Mouse (Mus musculus): Measurements from ENCODE around the gene Entr1. TPM values are rescaled to one million over a fixed set of nuclear protein-coding genes. Genes with fewer than 3 reads are reported as not detected.
A peak's percentile ranks its signal among the peaks of the same experiment; 100 is the strongest.

Entr1 gene
- polyA plus RNA-seq (2016; fragmentation: Nextera tagmentation; extraction: Ambion mirVana) = 179 and 188 TPM in 2 replicates

- Histone ChIP-seq H3K4me3 (peak within 1 kb of the TSS; percentile 75), H3K27ac (peak within 1 kb of the TSS; percentile 64), H3K4me1 (peaks cover 22% of the 10 kb centered on the region), H3K9me3 (replicated peaks) (no peaks in the 10 kb centered on the region), H3K9ac (peak within 1 kb of the TSS; percentile 92), H3K36me3 (peaks cover 75% of the 10 kb centered on the region), H3K27me3 (no peaks in the 10 kb centered on the region), H3K4me2 (replicated peaks) (peak within 1 kb of the TSS; percentile 96)
- ATAC-seq (ENCODE audit: low FRiP score) = peak; percentile 92
- WGBS = under 1% methylated on average over 57 of the region's 60 CpGs
Observed at GRCm38 (mm10) chr2:26389154-26389690, at the start of gene Entr1, which contains the start of gene Pmpca. TSS of gene Entr1 (minus strand) at chr2:26389316. TSS of gene Pmpca (plus strand) at chr2:26389339.

GRCm38 (mm10) chr2:26438373-26438772, 49.3 kb upstream of the Entr1 start:
- H3K27ac ChIP-seq = no peak overlapping the region
- H3K27me3 ChIP-seq = no peaks in the 10 kb centered on the region
- peaks cover 71% of the 10 kb centered on the region for H3K36me3 ChIP-seq
- H3K4me1 ChIP-seq = peaks cover 19% of the 10 kb centered on the region
- no peak overlapping the region for H3K4me2 ChIP-seq (replicated peaks)
- H3K9me3 ChIP-seq (replicated peaks) = no peaks in the 10 kb centered on the region
- ATAC-seq (ENCODE audit: low FRiP score) = no peak
- WGBS = 88% methylated on average over 7 of the region's 7 CpGs
- no peak overlapping the region for H3K4me3 ChIP-seq
- no peak overlapping the region for H3K9ac ChIP-seq

- H3K9ac ChIP-seq = peak overlapping the region; percentile 27; the same call in 1 of the 2 replicates
- 88% methylated on average over 4 of the region's 4 CpGs for WGBS
Observed at GRCm38 (mm10) chr2:26437221-26437620, 48.1 kb upstream of the Entr1 start.

GRCm38 (mm10) chr2:26434791-26435572, 45.9 kb upstream of the Entr1 start:
- H3K27me3 ChIP-seq = no peaks in the 10 kb centered on the region
- no peaks in the 10 kb centered on the region for H3K9me3 ChIP-seq (replicated peaks)
- no peak overlapping the region for H3K4me2 ChIP-seq (replicated peaks)
- H3K9ac ChIP-seq = no peak overlapping the region
- no peak for ATAC-seq (ENCODE audit: low FRiP score)
- H3K4me1 ChIP-seq = peaks cover 15% of the 10 kb centered on the region
- H3K27ac ChIP-seq = no peak overlapping the region
- no peak overlapping the region for H3K4me3 ChIP-seq
- peaks cover 75% of the 10 kb centered on the region for H3K36me3 ChIP-seq
- WGBS = 92% methylated on average over 7 of the region's 7 CpGs

More at GRCm38 (mm10) chr2:26437221-26437620, 48.1 kb upstream of the Entr1 start:
- Histone ChIP-seq H3K27ac (no peak overlapping the region), H3K4me3 (no peak overlapping the region), H3K27me3 (no peaks in the 10 kb centered on the region), H3K4me1 (peaks cover 15% of the 10 kb centered on the region), H3K9me3 (replicated peaks) (no peaks in the 10 kb centered on the region), H3K36me3 (peaks cover 81% of the 10 kb centered on the region), H3K4me2 (replicated peaks) (no peak overlapping the region)
- ATAC-seq (ENCODE audit: low FRiP score) = no peak

GRCm38 (mm10) chr2:26429851-26430250, 40.7 kb upstream of the Entr1 start:
- no peak overlapping the region for H3K4me2 ChIP-seq (replicated peaks)
- no peak overlapping the region for H3K9ac ChIP-seq
- no peak overlapping the region for H3K27ac ChIP-seq
- peaks cover 3% of the 10 kb centered on the region; the same call in 1 of the 2 replicates for H3K4me1 ChIP-seq
- H3K9me3 ChIP-seq (replicated peaks) = no peaks in the 10 kb centered on the region
- H3K27me3 ChIP-seq = no peaks in the 10 kb centered on the region
- H3K4me3 ChIP-seq = no peak overlapping the region
- 91% methylated on average over 5 of the region's 5 CpGs for WGBS
- no peak for ATAC-seq (ENCODE audit: low FRiP score)
- peaks cover 83% of the 10 kb centered on the region for H3K36me3 ChIP-seq

- Histone ChIP-seq H3K9ac (no peak overlapping the region), H3K4me2 (replicated peaks) (no peak overlapping the region), H3K4me3 (no peak overlapping the region), H3K27ac (no peak overlapping the region), H3K4me1 (no peaks in the 10 kb centered on the region), H3K9me3 (replicated peaks) (no peaks in the 10 kb centered on the region), H3K27me3 (no peaks in the 10 kb centered on the region), H3K36me3 (peaks cover 97% of the 10 kb centered on the region)
- no peak for ATAC-seq (ENCODE audit: low FRiP score)
- WGBS = 95% methylated on average over 2 of the region's 2 CpGs
Observed at GRCm38 (mm10) chr2:26424541-26424940, 35.4 kb upstream of the Entr1 start.

- H3K4me1 ChIP-seq = no peaks in the 10 kb centered on the region
- H3K9ac ChIP-seq = no peak overlapping the region
- H3K4me3 ChIP-seq = no peak overlapping the region
- no peaks in the 10 kb centered on the region for H3K27me3 ChIP-seq
- H3K9me3 ChIP-seq (replicated peaks) = no peaks in the 10 kb centered on the region
- no peak for ATAC-seq (ENCODE audit: low FRiP score)
- 95% methylated on average over 1 of the region's 1 CpGs for WGBS
- H3K4me2 ChIP-seq (replicated peaks) = no peak overlapping the region
- no peak overlapping the region for H3K27ac ChIP-seq
- peaks cover 96% of the 10 kb centered on the region for H3K36me3 ChIP-seq
Observed at GRCm38 (mm10) chr2:26423086-26423485, 34.0 kb upstream of the Entr1 start.

- no peak for ATAC-seq (ENCODE audit: low FRiP score)
- no peaks in the 10 kb centered on the region for H3K27me3 ChIP-seq
- H3K4me2 ChIP-seq (replicated peaks) = no peak overlapping the region
- H3K9me3 ChIP-seq (replicated peaks) = no peaks in the 10 kb centered on the region
- WGBS = 96% methylated on average over 2 of the region's 2 CpGs
- H3K4me1 ChIP-seq = no peaks in the 10 kb centered on the region
- H3K27ac ChIP-seq = no peak overlapping the region
- H3K36me3 ChIP-seq = peaks cover 92% of the 10 kb centered on the region
- no peak overlapping the region for H3K9ac ChIP-seq
- no peak overlapping the region for H3K4me3 ChIP-seq
Observed at GRCm38 (mm10) chr2:26421969-26422368, 32.9 kb upstream of the Entr1 start.

GRCm38 (mm10) chr2:26418120-26418519, 29.0 kb upstream of the Entr1 start:
- WGBS = 86% methylated on average over 1 of the region's 1 CpGs
- ATAC-seq (ENCODE audit: low FRiP score) = no peak
- Histone ChIP-seq H3K9me3 (replicated peaks) (no peaks in the 10 kb centered on the region), H3K4me3 (no peak overlapping the region), H3K27me3 (no peaks in the 10 kb centered on the region), H3K4me1 (no peaks in the 10 kb centered on the region), H3K4me2 (replicated peaks) (no peak overlapping the region), H3K9ac (no peak overlapping the region), H3K27ac (no peak overlapping the region), H3K36me3 (peaks cover 91% of the 10 kb centered on the region)

GRCm38 (mm10) chr2:26417066-26417465, 27.9 kb upstream of the Entr1 start:
- no peaks in the 10 kb centered on the region for H3K27me3 ChIP-seq
- H3K27ac ChIP-seq = no peak overlapping the region
- H3K9ac ChIP-seq = no peak overlapping the region
- no peaks in the 10 kb centered on the region for H3K4me1 ChIP-seq
- ATAC-seq (ENCODE audit: low FRiP score) = no peak
- no peaks in the 10 kb centered on the region for H3K9me3 ChIP-seq (replicated peaks)
- H3K36me3 ChIP-seq = peaks cover 91% of the 10 kb centered on the region
- no peak overlapping the region for H3K4me2 ChIP-seq (replicated peaks)
- no peak overlapping the region for H3K4me3 ChIP-seq

GRCm38 (mm10) chr2:26410931-26411411, 21.9 kb upstream of the Entr1 start:
- H3K9me3 ChIP-seq (replicated peaks) = no peaks in the 10 kb centered on the region
- H3K9ac ChIP-seq = no peak overlapping the region
- no peak overlapping the region for H3K4me3 ChIP-seq
- no peak overlapping the region for H3K4me2 ChIP-seq (replicated peaks)
- H3K27ac ChIP-seq = no peak overlapping the region
- H3K36me3 ChIP-seq = peaks cover 69% of the 10 kb centered on the region
- ATAC-seq (ENCODE audit: low FRiP score) = no peak
- H3K4me1 ChIP-seq = peaks cover 26% of the 10 kb centered on the region
- no peaks in the 10 kb centered on the region for H3K27me3 ChIP-seq
- WGBS = 73% methylated on average over 5 of the region's 5 CpGs

- peaks cover 63% of the 10 kb centered on the region for H3K36me3 ChIP-seq
- no peak for ATAC-seq (ENCODE audit: low FRiP score)
- 64% methylated on average over 5 of the region's 5 CpGs for WGBS
Observed at GRCm38 (mm10) chr2:26410091-26410490, 21.0 kb upstream of the Entr1 start.

More at GRCm38 (mm10) chr2:26410091-26410490, 21.0 kb upstream of the Entr1 start:
- Histone ChIP-seq H3K9ac (no peak overlapping the region), H3K4me2 (replicated peaks) (no peak overlapping the region), H3K27me3 (no peaks in the 10 kb centered on the region), H3K4me3 (no peak overlapping the region), H3K27ac (0 out of 2 replicates have a peak overlapping the region, but pooled peaks have one; percentile 40), H3K4me1 (peaks cover 34% of the 10 kb centered on the region), H3K9me3 (replicated peaks) (no peaks in the 10 kb centered on the region)

Data from hindbrain, embryonic 12.5 days (tissue).